Mouse (Mus musculus): Measurements from ENCODE around the gene Dpf1. TPM values are rescaled to one million over a fixed set of nuclear protein-coding genes. Genes with fewer than 3 reads are reported as not detected.
A peak's percentile ranks its signal among the peaks of the same experiment; 100 is the strongest.

Gene Dpf1
- polyA plus RNA-seq (2021): 6.2 TPM

GRCm38 (mm10) chr7:29303738-29304462 lies at the start of gene Dpf1:
Dpf1 (plus strand) TSS chr7:29303951.
- in situ Hi-C loops (cut with MboI; ENCODE audit: low pct_unique_long_range_greater_than_20kb): no loop called here
- DNase-seq (ENCODE audit: low read depth, low spot score): no peak
- POLR2A ChIA-PET: interaction anchor here (1.1 kb wide), 1 partner anchor 216 kb away, joined by 4 read pairs; no protein-coding TSS in a partner anchor

GRCm38 (mm10) chr7:29255875-29256274 lies 47.9 kb upstream of the Dpf1 start:
- in situ Hi-C loops (cut with MboI; ENCODE audit: low pct_unique_long_range_greater_than_20kb): no loop called here
- ChIA-PET CTCF (no interaction called here), POLR2A (no interaction called here)
- no peak for DNase-seq (ENCODE audit: low read depth, low spot score)
- no peak for TF ChIP-seq CTCF (IDR thresholded peaks at IDR 0.05)
- no peaks in the 10 kb centered on the region for H3K27me3 ChIP-seq
- no peak for ATAC-seq

More at GRCm38 (mm10) chr7:29303738-29304462, at the start of gene Dpf1:
- CTCF ChIA-PET: interaction anchor here (1.0 kb wide), 1 partner anchor 15 kb away, joined by 4 read pairs; the partner anchor contains the start of gene Ppp1r14a
- peak; percentile 45 for ATAC-seq
- TF ChIP-seq CTCF (IDR thresholded peaks at IDR 0.05): no peak
- no peaks in the 10 kb centered on the region for H3K27me3 ChIP-seq

- in situ Hi-C loops (cut with MboI; ENCODE audit: low pct_unique_long_range_greater_than_20kb): no loop called here
- no peaks in the 10 kb centered on the region for H3K27me3 ChIP-seq
- no peak for TF ChIP-seq CTCF (IDR thresholded peaks at IDR 0.05)
- ChIA-PET CTCF (interaction anchor here (0.8 to 0.9 kb wide), 2 partner anchors 10 to 13 kb away, joined by 3 read pairs; no protein-coding TSS in a partner anchor), POLR2A (interaction anchor here (1.5 kb wide), 1 partner anchor 10 kb away, joined by 7 read pairs; the partner anchor contains the start of gene 2200002D01Rik)
- DNase-seq (ENCODE audit: low read depth, low spot score) (no peak), ATAC-seq (no peak)
These were observed 46.4 kb upstream of the Dpf1 start for GRCm38 (mm10) chr7:29257368-29257767.

- POLR2A ChIA-PET: interaction anchor here (0.5 to 1.6 kb wide), 3 partner anchors 12 to 57 kb away, joined by 3 to 4 read pairs (median 4); no protein-coding TSS in a partner anchor
- CTCF ChIA-PET: interaction anchor here (0.6 to 1.6 kb wide), 3 partner anchors 11 to 17 kb away, joined by 3 to 4 read pairs (median 3); no protein-coding TSS in a partner anchor
- in situ Hi-C loops (cut with MboI; ENCODE audit: low pct_unique_long_range_greater_than_20kb): no loop called here
- TF ChIP-seq CTCF (IDR thresholded peaks at IDR 0.05): no peak
- ATAC-seq (no peak), DNase-seq (ENCODE audit: low read depth, low spot score) (no peak)
- no peaks in the 10 kb centered on the region for H3K27me3 ChIP-seq
These were observed 43.7 kb upstream of the Dpf1 start for GRCm38 (mm10) chr7:29259781-29260730.

- ChIA-PET CTCF (interaction anchor here (1.1 kb wide), 1 partner anchor 15 kb away, joined by 3 read pairs; no protein-coding TSS in a partner anchor), POLR2A (no interaction called here)
- in situ Hi-C loops (cut with MboI; ENCODE audit: low pct_unique_long_range_greater_than_20kb): no loop called here
- H3K27me3 ChIP-seq: no peaks in the 10 kb centered on the region
- ATAC-seq (no peak), DNase-seq (ENCODE audit: low read depth, low spot score) (no peak)
- no peak for TF ChIP-seq CTCF (IDR thresholded peaks at IDR 0.05)
These were observed 41.6 kb upstream of the Dpf1 start for GRCm38 (mm10) chr7:29262151-29262550.

- no peaks in the 10 kb centered on the region for H3K27me3 ChIP-seq
- ChIA-PET POLR2A (interaction anchor here (0.6 kb wide), 1 partner anchor 18 kb away, joined by 4 read pairs; no protein-coding TSS in a partner anchor), CTCF (interaction anchor here (1.9 kb wide), 1 partner anchor 15 kb away, joined by 10 read pairs; the partner anchor contains the start of gene 2200002D01Rik)
- TF ChIP-seq CTCF (IDR thresholded peaks at IDR 0.05): no peak
- in situ Hi-C loops (cut with MboI; ENCODE audit: low pct_unique_long_range_greater_than_20kb): no loop called here
- ATAC-seq (no peak), DNase-seq (ENCODE audit: low read depth, low spot score) (no peak)
These were observed 39.9 kb upstream of the Dpf1 start for GRCm38 (mm10) chr7:29263831-29264230.

- no peak for TF ChIP-seq CTCF (IDR thresholded peaks at IDR 0.05)
- DNase-seq (ENCODE audit: low read depth, low spot score) (no peak), ATAC-seq (no peak)
- H3K27me3 ChIP-seq: no peaks in the 10 kb centered on the region
- CTCF ChIA-PET: interaction anchor here (1.1 to 1.5 kb wide), 2 partner anchors 12 to 21 kb away, joined by 3 to 6 read pairs; no protein-coding TSS in a partner anchor
- in situ Hi-C loops (cut with MboI; ENCODE audit: low pct_unique_long_range_greater_than_20kb): no loop called here
- POLR2A ChIA-PET: no interaction called here
These were observed 38.1 kb upstream of the Dpf1 start for GRCm38 (mm10) chr7:29265636-29266035.

- no peak for DNase-seq (ENCODE audit: low read depth, low spot score)
- ChIA-PET CTCF (no interaction called here), POLR2A (interaction anchor here (1.3 kb wide), 1 partner anchor 10 kb away, joined by 3 read pairs; no protein-coding TSS in a partner anchor)
- H3K27me3 ChIP-seq: no peaks in the 10 kb centered on the region
- no peak for ATAC-seq
- in situ Hi-C loops (cut with MboI; ENCODE audit: low pct_unique_long_range_greater_than_20kb): no loop called here
- TF ChIP-seq CTCF (IDR thresholded peaks at IDR 0.05): no peak
These were observed 36.8 kb upstream of the Dpf1 start for GRCm38 (mm10) chr7:29266931-29267330.

GRCm38 (mm10) chr7:29270445-29270844 lies 33.3 kb upstream of the Dpf1 start:
- ChIA-PET CTCF (interaction anchor here (0.7 to 3.5 kb wide), 2 partner anchors 11 to 23 kb away, joined by 3 to 13 read pairs; partner anchors contain the start of gene 2200002D01Rik), POLR2A (interaction anchor here (2.2 kb wide), 1 partner anchor 24 kb away, joined by 8 read pairs; no protein-coding TSS in a partner anchor)
- in situ Hi-C loops (cut with MboI; ENCODE audit: low pct_unique_long_range_greater_than_20kb): no loop called here
- H3K27me3 ChIP-seq: no peaks in the 10 kb centered on the region
- ATAC-seq (no peak), DNase-seq (ENCODE audit: low read depth, low spot score) (no peak)
- TF ChIP-seq CTCF (IDR thresholded peaks at IDR 0.05): no peak

All from Patski (cell line).